In genomic region chr14:28848831-28849590, GRCm38 (mm10) we compare ENCODE assay signal across 9 mouse cellular contexts.
A peak's percentile ranks its signal among the peaks of the same experiment; 100 is the strongest.
DNase-seq lines count a peak whose midpoint lies in the region; ATAC-seq and TF ChIP-seq lines count a peak whose summit lies in the region.
"Had no signal": no experiment of that assay in that cellular context is flagged by ENCODE, and none has a peak within 500 bp of the region (broad histone marks: within the 10 kb centered on the region; RNA-seq: fewer than 3 reads in every experiment).

No protein-coding gene starts in this region.

- H3K36me3 ChIP-seq in heart, postnatal 0 days (replicated peaks; ENCODE audit: control insufficient read depth, insufficient read depth, low read length), result no peaks in the 10 kb centered on the region
- no peaks in the 10 kb centered on the region for H3K36me3 ChIP-seq in forebrain, embryonic 15.5 days

- TF ChIP-seq CTCF in left cerebral cortex, adult 2 months (IDR thresholded peaks at IDR 0.05), result peak; percentile 33
- TF ChIP-seq CTCF in heart, postnatal 0 days (IDR thresholded peaks at IDR 0.05; ENCODE audit: low read depth), result peak; percentile 31

- no peak for ATAC-seq in heart, postnatal 0 days (ENCODE audit: insufficient read depth, low read depth)
- ATAC-seq in CD4-positive, CD25-positive, alpha-beta regulatory T cell, adult 4 months, result no peak
- ATAC-seq in forebrain, embryonic 15.5 days (replicated peaks), result no peak

- no peaks in the 10 kb centered on the region for H3K27me3 ChIP-seq in heart, postnatal 0 days (ENCODE audit: control insufficient read depth, insufficient read depth, low read length)
- no peaks in the 10 kb centered on the region for H3K27me3 ChIP-seq in forebrain, embryonic 15.5 days

- H3K27ac ChIP-seq in left cerebral cortex, adult 2 months, result no peak overlapping the region
- H3K27ac ChIP-seq in heart, postnatal 0 days (ENCODE audit: low read depth), result no peak overlapping the region
- no peak overlapping the region for H3K27ac ChIP-seq in forebrain, embryonic 15.5 days (replicated peaks)
- H3K27ac ChIP-seq: macrophage had no signal

- DNase-seq in cerebellum, postnatal 10 days, result peak; percentile 73 to 79
- DNase-seq in cerebellum, adult 11 months, result no peak
- peak; percentile 14 to 18 for DNase-seq in left cerebral cortex, adult 2 months (ENCODE audit: extremely low spot score in 1 of 2, low spot score in 2 of 2)
- no peak for DNase-seq in left cerebral cortex, adult 8-10 months (ENCODE audit: low spot score in 2 of 2)
- DNase-seq in heart, postnatal 0 days (ENCODE audit: low spot score), result peak; percentile 9
- peak; percentile 58 for DNase-seq in lung, postnatal 10 days

- intact Hi-C loops in left cerebral cortex, adult 2 months (cut with DNase I), result no loop called here

- H3K4me2 ChIP-seq in heart, postnatal 0 days (ENCODE audit: low read depth, low read length), result no peak overlapping the region
- no peak overlapping the region for H3K4me2 ChIP-seq in forebrain, embryonic 15.5 days (replicated peaks)

- 18% methylated on average over 2 of the region's 2 CpGs for WGBS in heart, postnatal 0 days
- 19% methylated on average over 2 of the region's 2 CpGs for WGBS in forebrain, embryonic 15.5 days

- no peak overlapping the region for H3K4me3 ChIP-seq in left cerebral cortex, adult 2 months
- no peak overlapping the region for H3K4me3 ChIP-seq in heart, postnatal 0 days (ENCODE audit: low read depth, low read length)
- no peak overlapping the region for H3K4me3 ChIP-seq in forebrain, embryonic 15.5 days

- no peak overlapping the region for H3K9ac ChIP-seq in heart, postnatal 0 days (replicated peaks; ENCODE audit: low read depth, low read length)
- H3K9ac ChIP-seq in forebrain, embryonic 15.5 days (replicated peaks), result no peak overlapping the region

- H3K4me1 ChIP-seq in heart, postnatal 0 days (ENCODE audit: control insufficient read depth, insufficient read depth), result no peaks in the 10 kb centered on the region; the same call in 1 of the 2 replicates
- H3K4me1 ChIP-seq in forebrain, embryonic 15.5 days, result no peaks in the 10 kb centered on the region

- no peak for TF ChIP-seq EP300 in heart, postnatal 0 days (IDR thresholded peaks at IDR 0.05; ENCODE audit: low read depth)

- H3K9me3 ChIP-seq in heart, postnatal 0 days (replicated peaks; ENCODE audit: control insufficient read depth, low read length), result no peaks in the 10 kb centered on the region
- no peaks in the 10 kb centered on the region for H3K9me3 ChIP-seq in forebrain, embryonic 15.5 days

Comparison
In these comparisons a context has a peak if more than half of its experiments do, and no peak if none do; other contexts are left out.
1. DNase-seq: peak in cerebellum, postnatal 10 days (2 of 2), left cerebral cortex, adult 2 months (2 of 2), heart, postnatal 0 days (single experiment) and lung, postnatal 10 days (single experiment); none in cerebellum, adult 11 months (single experiment) and left cerebral cortex, adult 8-10 months (0 of 2).